Mouse (Mus musculus) neural tube, embryonic 14.5 days (tissue): Measurements from ENCODE around the gene Cab39l. TPM values are rescaled to one million over a fixed set of nuclear protein-coding genes. Genes with fewer than 3 reads are reported as not detected.

Experiments used
- ATAC-seq: fragments of 200-750 bp; cut with Nextera tagmentation; 2 replicates; pipeline ENCODE4 v1.8.0; 2017; ENCODE audit warnings: low read depth, mild to moderate bottlenecking, moderate TSS enrichment, moderate library complexity
- H3K27ac ChIP-seq: fragments of 300-500 bp; sonication (generic); 2 replicates; pipeline ENCODE4 v1.5.1; 2014; ENCODE audit warnings: low read depth, mild to moderate bottlenecking, control low read depth, low read length, moderate library complexity, mixed read lengths
- H3K27me3 ChIP-seq: fragments of 300-500 bp; sonication (generic); 2 replicates; pipeline ENCODE4 v1.6.1; 2014; ENCODE audit warnings: low read length; ENCODE audit not compliant: control insufficient read depth, insufficient read depth
- H3K36me3 ChIP-seq: fragments of 300-500 bp; sonication (generic); 2 replicates; pipeline ENCODE4 v1.6.1; 2014; ENCODE audit warnings: low read length, mixed read lengths; ENCODE audit not compliant: control insufficient read depth, insufficient read depth
- H3K4me1 ChIP-seq: fragments of 300-500 bp; sonication (generic); 2 replicates; pipeline ENCODE4 v1.6.1; 2014; ENCODE audit warnings: low read length; ENCODE audit not compliant: control insufficient read depth, insufficient read depth
- H3K4me2 ChIP-seq: fragments of 300-500 bp; sonication (generic); 2 replicates; pipeline ENCODE4 v1.6.1; 2014; ENCODE audit warnings: mild to moderate bottlenecking, low read depth, low read length, control low read depth
- H3K4me3 ChIP-seq: fragments of 300-500 bp; sonication (generic); 2 replicates; pipeline ENCODE4 v1.5.1; 2014; ENCODE audit warnings: low read depth, low read length, control low read depth, mixed read lengths
- H3K9ac ChIP-seq: fragments of 300-500 bp; sonication (generic); replicated peaks from 2 replicates; pipeline ENCODE4 v1.6.1; 2014; ENCODE audit warnings: low read depth, mild to moderate bottlenecking, control low read depth, low read length, mixed read lengths
- H3K9me3 ChIP-seq: fragments of 300-500 bp; sonication (generic); 2 replicates; pipeline ENCODE4 v1.6.1; 2016; ENCODE audit warnings: low read length; ENCODE audit not compliant: control insufficient read depth
- WGBS: fragments of 180-500 bp; shearing (Covaris S2); extraction: QIAGEN DNeasy Blood & Tissue Kit; methylation state at CpG from one replicate; pipeline ENCODE4 v1.1.7; 2014; 5-methylcytosine and 5-hydroxymethylcytosine counted together
- polyA plus RNA-seq: library from polyadenylated mRNA; unstranded; fragments of >200 nt; fragmentation: Nextera tagmentation; extraction: Ambion mirVana; gene quantifications from 2 replicates; pipeline ENCODE4 v1.2.1, GENCODE M21; 2014

Gene Cab39l
- polyA plus RNA-seq, 1 experiment from 2014 or later, result 20.3 TPM

- no peak overlapping the region for H3K4me2 ChIP-seq
- no peaks in the 10 kb centered on the region for H3K4me1 ChIP-seq
- ATAC-seq, result no peak
- no peaks in the 10 kb centered on the region for H3K36me3 ChIP-seq
- no peaks in the 10 kb centered on the region for H3K9me3 ChIP-seq
- no peak overlapping the region for H3K27ac ChIP-seq
- no peak overlapping the region for H3K4me3 ChIP-seq
- H3K9ac ChIP-seq, result no peak overlapping the region
- H3K27me3 ChIP-seq, result no peaks in the 10 kb centered on the region
- 87% methylated on average over 3 of the region's 3 CpGs for WGBS
Observed at GRCm38 (mm10) chr14:59437398-59437797, 3.4 kb upstream of the Cab39l start.

DNA sequence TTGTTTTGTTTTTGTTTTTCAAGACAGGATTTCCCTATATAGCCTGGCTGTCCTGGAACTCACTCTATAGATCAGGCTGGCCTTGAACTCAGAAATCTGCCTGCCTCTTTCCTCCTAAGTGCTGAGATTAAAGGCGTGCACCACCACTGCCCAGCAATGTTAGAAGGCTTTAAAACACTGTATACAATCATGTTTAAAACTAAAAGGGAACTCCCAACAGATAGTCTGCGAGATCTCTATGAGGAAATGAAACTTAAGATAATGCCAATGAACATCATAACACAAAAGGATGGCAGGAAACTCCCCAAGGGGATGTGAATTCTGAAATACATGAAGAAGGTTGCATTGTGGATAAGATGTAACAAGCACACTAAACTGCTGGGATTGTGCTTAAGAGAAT, 2.3 kb upstream of the Cab39l start:
- WGBS, result 90% methylated on average over 2 of the region's 2 CpGs
- no peaks in the 10 kb centered on the region for H3K4me1 ChIP-seq
- no peak overlapping the region for H3K4me3 ChIP-seq
- H3K27me3 ChIP-seq, result no peaks in the 10 kb centered on the region
- ATAC-seq, result no peak
- no peaks in the 10 kb centered on the region for H3K9me3 ChIP-seq
- H3K9ac ChIP-seq, result no peak overlapping the region
- no peak overlapping the region for H3K4me2 ChIP-seq
- no peaks in the 10 kb centered on the region for H3K36me3 ChIP-seq
- H3K27ac ChIP-seq, result no peak overlapping the region

GRCm38 (mm10) chr14:59440039-59440438, 733 bp upstream of the Cab39l start:
- H3K9me3 ChIP-seq, result no peaks in the 10 kb centered on the region
- H3K9ac ChIP-seq, result peak overlapping the region; percentile 70
- no peaks in the 10 kb centered on the region for H3K4me1 ChIP-seq
- H3K27ac ChIP-seq, result no peak overlapping the region
- H3K27me3 ChIP-seq, result no peaks in the 10 kb centered on the region
- no peaks in the 10 kb centered on the region for H3K36me3 ChIP-seq
- peak overlapping the region; percentile 85 for H3K4me2 ChIP-seq
- 18% methylated on average over 7 of the region's 7 CpGs for WGBS
- no peak; the same call in 1 of the 2 replicates for ATAC-seq
- peak overlapping the region; percentile 89 for H3K4me3 ChIP-seq

DNA sequence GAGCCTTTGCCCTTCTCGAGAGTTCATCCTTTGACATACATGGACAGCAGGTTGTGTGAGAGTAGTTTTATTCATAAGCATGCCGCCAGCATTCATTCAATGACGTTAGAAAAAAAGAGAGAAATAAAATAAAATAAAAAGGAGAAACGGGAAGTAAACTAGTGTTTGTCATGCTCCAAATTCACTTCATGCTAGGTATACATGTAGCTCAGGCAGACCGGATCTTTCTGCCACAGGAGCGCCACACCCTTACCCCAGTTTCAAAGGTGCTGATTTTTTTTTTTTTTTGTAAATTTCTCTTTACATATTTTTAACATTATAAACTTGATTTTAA, 667 bp downstream of the Cab39l start:
- H3K4me1 ChIP-seq, result no peaks in the 10 kb centered on the region
- no peaks in the 10 kb centered on the region for H3K9me3 ChIP-seq
- 11% methylated on average over 6 of the region's 6 CpGs for WGBS
- peak overlapping the region; percentile 85 for H3K4me2 ChIP-seq
- H3K9ac ChIP-seq, result peak overlapping the region; percentile 70
- no peak overlapping the region for H3K27ac ChIP-seq
- H3K4me3 ChIP-seq, result peak overlapping the region; percentile 89
- ATAC-seq, result no peak
- H3K36me3 ChIP-seq, result no peaks in the 10 kb centered on the region
- H3K27me3 ChIP-seq, result no peaks in the 10 kb centered on the region

DNA sequence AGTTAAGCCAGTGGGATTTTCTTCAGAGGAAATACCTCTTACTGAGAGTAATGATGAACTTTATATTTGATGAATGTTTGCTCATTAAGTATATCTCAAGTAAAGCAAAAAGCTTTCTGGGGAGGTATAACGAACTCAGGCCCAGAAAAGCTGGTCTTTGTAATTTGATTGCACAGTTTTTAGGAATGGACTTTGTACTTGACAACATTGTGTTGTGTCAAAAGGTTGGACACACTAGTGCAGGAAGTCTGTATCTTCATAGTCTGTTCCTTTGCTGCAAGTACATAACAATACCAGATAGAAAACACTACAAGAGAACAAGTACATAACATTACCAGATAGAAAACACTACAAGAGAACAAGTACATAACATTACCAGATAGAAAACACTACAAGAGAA, 4.6 kb downstream of the Cab39l start:
- H3K27ac ChIP-seq, result no peak overlapping the region
- H3K9ac ChIP-seq, result no peak overlapping the region
- no peak overlapping the region for H3K4me2 ChIP-seq
- no peaks in the 10 kb centered on the region for H3K4me1 ChIP-seq
- no peak overlapping the region for H3K4me3 ChIP-seq
- ATAC-seq, result no peak
- no peaks in the 10 kb centered on the region for H3K9me3 ChIP-seq
- no peaks in the 10 kb centered on the region for H3K36me3 ChIP-seq
- no peaks in the 10 kb centered on the region for H3K27me3 ChIP-seq
- WGBS, result 87% methylated on average over 1 of the region's 1 CpGs

- Histone ChIP-seq H3K27ac (no peak overlapping the region), H3K4me1 (no peaks in the 10 kb centered on the region)
Observed at GRCm38 (mm10) chr14:59447981-59448380, 7.2 kb downstream of the Cab39l start.

DNA sequence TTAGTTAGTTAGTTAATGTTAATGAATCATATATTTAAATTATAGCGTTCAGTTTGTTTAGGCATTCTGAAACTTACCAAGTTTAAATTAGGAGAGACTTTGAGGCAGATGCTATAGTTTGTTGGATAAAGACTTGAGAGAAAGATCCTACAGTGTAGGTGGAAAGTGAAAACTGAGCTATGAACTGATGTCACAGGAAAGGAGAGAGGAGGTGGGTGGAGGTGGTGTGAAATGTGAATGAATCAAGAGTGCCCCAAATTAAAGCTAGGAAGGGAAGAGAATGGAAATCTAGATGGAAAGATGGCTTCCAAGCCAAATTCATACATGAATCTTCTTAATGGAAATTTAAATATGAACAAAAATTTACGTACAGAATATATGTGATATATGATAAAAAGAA, 25.7 kb downstream of the Cab39l start:
- Histone ChIP-seq H3K4me2 (no peak overlapping the region), H3K36me3 (no peaks in the 10 kb centered on the region), H3K27ac (no peak overlapping the region), H3K27me3 (no peaks in the 10 kb centered on the region), H3K9me3 (no peaks in the 10 kb centered on the region), H3K4me3 (no peak overlapping the region), H3K4me1 (no peaks in the 10 kb centered on the region), H3K9ac (no peak overlapping the region)
- WGBS, result 97% methylated on average over 2 of the region's 2 CpGs
- no peak for ATAC-seq

More at GRCm38 (mm10) chr14:59447981-59448380, 7.2 kb downstream of the Cab39l start:
- ATAC-seq, result no peak
- H3K4me2 ChIP-seq, result no peak overlapping the region
- H3K9ac ChIP-seq, result no peak overlapping the region
- H3K9me3 ChIP-seq, result no peaks in the 10 kb centered on the region
- no peaks in the 10 kb centered on the region for H3K36me3 ChIP-seq
- no peak overlapping the region for H3K4me3 ChIP-seq
- no peaks in the 10 kb centered on the region for H3K27me3 ChIP-seq

- no peak overlapping the region for H3K27ac ChIP-seq
- H3K4me3 ChIP-seq, result no peak overlapping the region
- 69% methylated on average over 1 of the region's 1 CpGs for WGBS
Observed at GRCm38 (mm10) chr14:59467798-59468197, 27.0 kb downstream of the Cab39l start.

DNA sequence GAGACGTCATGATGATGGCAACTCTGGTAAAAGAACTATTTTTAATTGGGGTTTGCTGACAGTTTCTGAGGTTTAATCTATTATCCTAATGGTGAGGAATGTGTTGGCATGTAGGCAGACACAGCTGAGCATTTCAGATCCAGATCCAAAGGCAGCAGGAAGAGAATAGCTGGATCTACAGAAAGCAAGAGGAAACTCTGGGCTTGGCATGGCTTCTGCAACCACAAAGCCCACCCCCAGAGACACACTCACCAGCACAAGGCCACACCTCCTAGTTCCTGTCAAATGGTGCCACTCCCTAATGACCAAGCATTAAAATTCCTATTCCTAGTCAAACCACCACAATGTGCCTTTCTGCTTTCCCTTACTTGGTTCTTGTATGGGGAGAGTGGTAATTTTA, 30.0 kb downstream of the Cab39l start:
- Histone ChIP-seq H3K36me3 (no peaks in the 10 kb centered on the region), H3K4me1 (no peaks in the 10 kb centered on the region), H3K27ac (no peak overlapping the region), H3K27me3 (no peaks in the 10 kb centered on the region), H3K9me3 (no peaks in the 10 kb centered on the region), H3K4me3 (no peak overlapping the region), H3K4me2 (no peak overlapping the region), H3K9ac (no peak overlapping the region)
- 90% methylated on average over 1 of the region's 1 CpGs for WGBS
- no peak for ATAC-seq

More at GRCm38 (mm10) chr14:59467798-59468197, 27.0 kb downstream of the Cab39l start:
- Histone ChIP-seq H3K9me3 (no peaks in the 10 kb centered on the region), H3K4me2 (no peak overlapping the region), H3K27me3 (no peaks in the 10 kb centered on the region), H3K9ac (no peak overlapping the region), H3K36me3 (no peaks in the 10 kb centered on the region), H3K4me1 (no peaks in the 10 kb centered on the region)
- ATAC-seq, result no peak

DNA sequence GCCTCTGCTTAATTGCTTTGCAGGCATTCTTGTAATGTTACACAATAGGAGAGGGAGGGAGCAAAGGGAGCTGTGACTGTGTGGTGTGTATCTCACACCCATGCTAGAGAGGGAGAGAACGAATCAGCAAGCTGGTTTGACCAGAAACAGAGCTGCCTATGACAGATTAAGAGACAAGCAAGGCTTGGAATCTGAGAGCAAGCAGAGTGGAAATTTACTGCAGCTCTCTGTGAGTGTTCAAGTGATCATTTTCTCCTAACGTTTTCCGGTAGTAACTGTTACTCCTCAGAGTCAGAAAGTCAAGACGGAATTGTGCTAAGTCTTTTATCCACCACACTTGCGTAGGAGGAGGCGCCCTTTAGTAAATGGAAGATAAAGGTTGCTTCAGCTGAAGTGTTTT, 37.9 kb downstream of the Cab39l start:
- Histone ChIP-seq H3K9ac (no peak overlapping the region), H3K4me1 (no peaks in the 10 kb centered on the region), H3K4me3 (no peak overlapping the region), H3K36me3 (no peaks in the 10 kb centered on the region), H3K4me2 (no peak overlapping the region), H3K9me3 (no peaks in the 10 kb centered on the region), H3K27me3 (no peaks in the 10 kb centered on the region), H3K27ac (no peak overlapping the region)
- ATAC-seq, result no peak
- 64% methylated on average over 6 of the region's 6 CpGs for WGBS
